Mouse (Mus musculus): Measurements from ENCODE around the gene Tmem140.

The Tmem140 gene

GRCm38 (mm10) chr6:34862791-34863403, at the start of gene Tmem140:
Gene Tmem140 (plus strand): TSS chr6:34863146.
- DNase-seq (ENCODE audit: low spot score in 2 of 2) = no peak

DNA sequence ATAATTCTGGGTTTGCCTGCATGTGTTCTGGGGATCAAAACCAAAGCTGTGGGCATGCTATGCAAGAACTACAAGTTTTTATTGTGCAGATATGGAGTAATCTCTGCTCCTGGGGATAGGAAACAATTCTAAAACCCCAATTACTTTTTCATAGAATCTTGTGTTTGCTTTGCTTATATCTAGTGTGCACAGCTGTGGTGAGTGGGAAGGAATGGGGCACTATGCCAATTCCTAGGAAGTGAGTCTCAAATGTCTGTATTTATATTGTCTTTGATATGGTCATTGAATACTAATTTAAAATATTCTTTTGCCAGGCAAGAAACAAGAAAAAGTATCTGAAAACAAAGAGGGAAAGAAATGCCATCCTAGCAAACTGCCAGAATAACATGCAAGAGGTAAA, 38.5 kb upstream of the Tmem140 start:
- DNase-seq (ENCODE audit: low spot score in 2 of 2) = peak; percentile 5 to 16

GRCm38 (mm10) chr6:34832352-34832751, 30.6 kb upstream of the Tmem140 start:
- DNase-seq (ENCODE audit: low spot score in 2 of 2) = peak; percentile 16 to 54

DNA sequence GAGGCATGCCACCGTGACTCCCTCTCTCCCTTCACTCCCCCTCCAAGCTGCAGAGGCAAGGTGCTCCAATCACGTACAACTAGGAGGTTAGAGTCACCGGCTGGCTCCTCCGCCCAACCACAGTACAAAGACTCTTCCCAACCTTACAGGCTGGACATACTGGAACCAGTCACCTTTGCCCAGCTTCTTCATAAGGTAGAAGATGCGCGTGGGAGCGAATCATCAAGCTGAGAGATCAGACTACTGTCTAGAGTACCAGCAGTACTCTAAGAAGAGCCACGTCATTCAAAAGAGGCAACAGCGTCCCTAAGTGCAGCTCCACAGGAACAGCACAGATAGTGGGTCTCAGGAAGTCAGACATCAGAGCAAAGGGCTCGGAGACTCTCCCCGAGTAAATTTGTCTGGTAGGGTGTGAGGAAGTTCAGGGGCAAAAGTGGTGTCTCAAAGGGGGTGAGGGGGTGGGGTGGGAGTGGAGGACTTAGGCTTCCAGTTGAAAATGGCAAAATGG, 1.3 kb upstream of the Tmem140 start:
- DNase-seq (ENCODE audit: low spot score in 2 of 2) = no peak

DNA sequence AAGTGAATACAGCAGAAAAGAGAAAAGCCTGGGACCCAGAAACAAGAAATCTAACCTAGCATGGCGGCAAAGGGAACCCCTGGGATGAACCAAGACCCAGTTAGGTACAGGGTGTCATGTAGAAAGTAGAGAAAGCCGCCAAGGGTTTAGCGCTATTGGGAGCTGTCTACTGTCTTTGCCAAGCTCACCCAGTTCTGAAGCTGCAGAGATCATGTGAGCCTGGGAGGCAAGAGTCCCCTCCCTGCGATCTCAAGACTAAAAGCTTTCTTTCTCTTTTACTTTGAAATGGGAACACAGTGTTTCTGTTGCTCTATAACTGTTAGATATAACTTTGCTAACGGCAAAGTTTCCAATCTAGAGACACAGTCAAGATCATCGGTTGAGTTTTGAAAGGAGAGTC, 565 bp upstream of the Tmem140 start:
- DNase-seq (ENCODE audit: low spot score in 2 of 2) = no peak

DNA sequence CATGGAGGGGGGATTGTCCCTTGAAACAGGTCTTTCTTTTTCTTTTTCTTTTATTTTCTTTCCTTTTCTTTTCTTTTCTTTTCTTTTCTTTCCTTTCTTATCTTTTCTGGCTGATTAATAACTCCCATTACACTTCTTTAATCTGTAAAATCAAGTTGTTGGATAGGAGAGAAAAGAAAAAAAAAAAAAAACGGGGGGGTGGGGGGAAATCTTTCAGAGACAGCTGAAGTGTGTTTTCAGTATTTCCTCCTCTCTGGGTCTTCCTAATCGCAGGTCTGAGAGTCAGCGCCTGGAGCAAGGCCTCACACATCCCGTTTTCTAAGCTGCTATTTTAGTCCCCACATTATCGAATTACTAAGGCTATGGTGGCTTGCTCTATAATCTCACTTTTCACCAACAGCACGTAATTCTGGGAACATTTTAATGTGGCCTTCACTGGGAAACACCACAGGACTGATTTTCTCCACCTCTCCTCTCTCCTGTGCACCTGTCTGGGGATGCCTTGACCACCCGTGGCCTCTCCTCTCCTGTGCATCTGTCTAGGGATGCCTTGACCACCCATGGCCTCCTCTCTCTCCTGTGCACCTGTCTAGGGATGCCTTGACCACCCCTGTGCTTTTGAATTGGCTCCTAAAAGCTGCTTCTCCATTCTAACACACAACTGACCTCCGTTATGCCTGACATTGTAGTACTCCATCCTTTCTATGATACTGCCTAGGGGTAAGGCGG, 1.0 kb downstream of the Tmem140 start:
- no peak for DNase-seq (ENCODE audit: low spot score in 2 of 2)

DNA sequence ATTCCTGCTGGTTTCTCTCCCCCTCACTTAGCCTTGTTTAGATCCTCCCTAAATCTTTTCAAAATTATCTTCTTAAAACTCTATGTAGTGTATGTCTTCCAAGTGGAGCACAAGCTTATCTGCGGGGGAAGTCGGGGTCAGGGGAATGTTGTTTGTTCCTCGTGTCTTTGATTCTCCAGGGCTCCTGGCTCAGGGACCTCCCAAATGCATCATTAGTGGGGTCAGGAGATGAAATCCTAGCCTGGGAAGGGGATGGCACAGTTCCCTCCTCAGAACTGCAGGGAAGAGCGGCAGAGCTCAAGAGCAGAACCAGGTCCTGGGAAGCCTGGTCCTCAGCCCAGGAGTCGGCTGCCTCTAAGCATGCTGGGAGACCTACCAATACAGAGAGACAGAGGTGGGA, 2.3 kb downstream of the Tmem140 start:
- no peak for DNase-seq (ENCODE audit: low spot score in 2 of 2)

GRCm38 (mm10) chr6:34865711-34866593, 3.0 kb downstream of the Tmem140 start:
- no peak for DNase-seq (ENCODE audit: low spot score in 2 of 2)

- no peak for DNase-seq (ENCODE audit: low spot score in 2 of 2)
Observed at GRCm38 (mm10) chr6:34866786-34867185, 3.8 kb downstream of the Tmem140 start.

DNA sequence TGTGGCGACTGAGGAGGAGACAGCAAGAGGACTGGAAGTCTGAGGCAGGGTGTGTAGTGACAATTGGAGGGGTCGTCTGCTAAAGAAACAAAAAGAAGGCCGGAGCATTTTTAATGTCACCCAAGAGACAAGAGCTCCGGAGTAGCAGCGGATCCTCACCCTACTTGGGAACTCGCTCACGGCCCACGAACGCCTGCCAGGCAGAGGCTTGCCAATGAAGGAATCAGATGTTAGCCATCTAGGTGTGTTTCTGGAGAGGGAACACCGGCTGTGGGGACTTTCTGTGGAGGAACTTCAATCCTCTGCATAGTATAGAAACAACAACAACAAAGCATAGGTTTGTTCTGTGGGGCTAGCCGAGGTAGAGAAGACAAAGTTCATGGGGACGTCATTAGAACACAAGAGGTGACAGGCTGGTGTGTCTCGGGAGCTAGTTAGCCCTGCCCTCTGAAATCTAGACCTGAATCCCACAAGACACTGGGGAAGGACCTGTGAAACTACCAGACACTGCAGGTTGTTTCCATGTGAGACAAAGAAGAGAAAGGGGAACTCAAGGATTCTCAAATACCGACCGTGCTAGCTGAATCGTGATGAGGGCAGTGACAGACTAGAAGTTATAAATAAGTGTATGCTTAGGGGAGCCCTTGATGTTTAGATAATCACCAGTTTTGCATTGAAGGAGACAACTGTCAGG, 4.5 kb downstream of the Tmem140 start:
- DNase-seq (ENCODE audit: low spot score in 2 of 2) = no peak

- no peak for DNase-seq (ENCODE audit: low spot score in 2 of 2)
Observed at GRCm38 (mm10) chr6:34867995-34868350, 5.0 kb downstream of the Tmem140 start.

GRCm38 (mm10) chr6:34868507-34869217, 5.7 kb downstream of the Tmem140 start:
- no peak for DNase-seq (ENCODE audit: low spot score in 2 of 2)

DNA sequence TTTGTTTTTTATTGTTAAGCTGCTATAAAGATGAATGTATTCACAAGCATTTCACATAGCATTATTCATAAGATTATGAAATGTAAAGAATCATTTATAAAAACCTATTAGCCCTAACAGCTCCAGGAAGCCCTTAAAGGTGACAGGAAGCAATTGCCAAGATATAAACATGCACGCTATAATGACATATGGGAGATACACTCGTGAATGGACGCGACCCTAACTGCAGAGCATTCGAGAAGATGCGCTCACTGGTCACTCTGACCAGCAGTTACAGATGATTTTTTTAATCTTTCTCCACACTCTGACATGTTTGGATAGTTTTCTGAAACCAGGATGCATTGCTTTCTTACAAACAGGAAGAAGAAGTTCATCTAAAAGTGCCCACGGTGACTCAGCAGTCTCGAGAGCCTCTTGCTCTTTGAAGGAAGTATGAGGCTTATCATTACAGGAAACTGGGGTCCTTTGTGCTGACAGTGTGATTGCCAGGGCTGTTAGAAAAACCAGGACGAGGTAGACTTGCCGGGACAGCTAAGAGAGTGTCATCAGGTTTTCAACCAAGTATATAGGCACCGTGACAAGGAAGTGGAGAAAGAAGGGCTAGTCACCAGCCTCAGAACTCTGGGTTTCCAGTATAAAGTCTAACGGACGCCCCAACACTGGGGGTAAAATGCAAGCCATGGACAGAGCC, 6.4 kb downstream of the Tmem140 start:
- no peak for DNase-seq (ENCODE audit: low spot score in 2 of 2)

- DNase-seq (ENCODE audit: low spot score in 2 of 2) = no peak
Observed at GRCm38 (mm10) chr6:34870136-34870535, 7.2 kb downstream of the Tmem140 start.

GRCm38 (mm10) chr6:34870724-34871123, 7.8 kb downstream of the Tmem140 start:
- no peak for DNase-seq (ENCODE audit: low spot score in 2 of 2)

- no peak for DNase-seq (ENCODE audit: low spot score in 2 of 2)
Observed at GRCm38 (mm10) chr6:34871929-34872328, 9.0 kb downstream of the Tmem140 start.

DNA sequence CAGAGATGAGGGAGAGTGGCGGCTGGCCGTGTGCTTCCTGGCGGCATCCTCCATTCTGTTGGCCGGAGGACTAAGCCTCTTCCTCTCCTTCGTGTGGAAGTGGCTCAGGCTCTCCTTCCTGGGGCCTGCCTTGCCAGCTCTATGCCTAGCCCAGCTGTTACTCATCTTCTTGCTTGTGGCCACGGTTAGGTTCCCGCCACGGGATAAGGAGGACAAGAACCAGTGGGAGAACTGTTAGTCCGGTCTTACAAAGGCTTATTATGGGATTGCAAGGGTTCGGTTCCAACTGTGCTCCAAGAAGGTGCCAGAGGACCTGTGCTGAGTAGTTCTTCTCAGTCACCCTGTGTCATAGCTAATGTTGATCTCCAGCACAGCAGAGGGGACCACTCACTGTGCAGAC, 9.9 kb downstream of the Tmem140 start:
- DNase-seq (ENCODE audit: low spot score in 2 of 2) = no peak

DNA sequence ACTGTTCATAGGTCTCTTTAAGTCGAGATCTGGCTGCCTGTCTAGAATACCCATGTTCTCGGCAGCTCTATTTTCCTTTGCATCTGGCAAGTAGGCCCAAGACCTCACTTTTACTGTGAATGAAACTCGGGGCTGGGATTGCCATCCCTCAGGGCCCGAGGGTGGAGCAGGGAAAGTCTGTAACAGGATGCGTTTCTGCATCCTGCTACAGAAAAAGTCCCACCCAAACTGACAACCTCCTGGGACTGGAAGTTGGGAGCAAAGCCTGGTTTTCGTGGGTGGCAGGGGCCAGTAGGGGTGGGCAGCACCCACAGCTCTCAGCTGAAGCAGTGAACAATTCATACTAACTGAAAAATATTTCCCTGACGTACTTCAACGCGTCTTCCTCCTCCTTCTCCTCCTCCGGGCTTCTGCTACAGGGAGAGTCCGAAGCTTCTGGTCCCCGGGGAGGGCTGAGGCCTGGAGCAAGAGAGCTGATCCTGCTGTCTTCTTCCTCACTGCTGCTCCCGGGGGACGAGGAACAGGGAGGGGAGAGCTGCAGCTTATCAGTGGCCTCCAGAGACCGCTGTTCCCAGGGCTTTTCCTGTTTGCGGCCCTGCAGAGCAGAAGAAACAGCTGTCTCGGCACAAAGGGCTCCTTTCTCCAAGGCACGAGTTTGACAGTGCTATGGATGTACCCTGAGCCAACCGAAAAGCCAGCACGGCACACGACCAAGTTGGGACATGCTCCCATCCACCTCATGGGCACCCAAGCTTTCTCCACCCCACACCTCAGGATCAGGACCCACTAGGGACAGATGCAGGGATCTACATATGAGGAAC, 11.4 kb downstream of the Tmem140 start:
- DNase-seq (ENCODE audit: low spot score in 2 of 2) = no peak

GRCm38 (mm10) chr6:34875268-34875761, 12.4 kb downstream of the Tmem140 start:
- peak in 1 of 2 experiments; percentile 43 for DNase-seq (ENCODE audit: low spot score in 2 of 2)
